Mouse (Mus musculus): ENCODE measurements around the gene Ucp3.
"Not testable (repeated sequence)": the region's sequence is repeated elsewhere in the genome, so short reads cannot be mapped to it uniquely, and the experiment has no call there.

Gene Ucp3

DNA sequence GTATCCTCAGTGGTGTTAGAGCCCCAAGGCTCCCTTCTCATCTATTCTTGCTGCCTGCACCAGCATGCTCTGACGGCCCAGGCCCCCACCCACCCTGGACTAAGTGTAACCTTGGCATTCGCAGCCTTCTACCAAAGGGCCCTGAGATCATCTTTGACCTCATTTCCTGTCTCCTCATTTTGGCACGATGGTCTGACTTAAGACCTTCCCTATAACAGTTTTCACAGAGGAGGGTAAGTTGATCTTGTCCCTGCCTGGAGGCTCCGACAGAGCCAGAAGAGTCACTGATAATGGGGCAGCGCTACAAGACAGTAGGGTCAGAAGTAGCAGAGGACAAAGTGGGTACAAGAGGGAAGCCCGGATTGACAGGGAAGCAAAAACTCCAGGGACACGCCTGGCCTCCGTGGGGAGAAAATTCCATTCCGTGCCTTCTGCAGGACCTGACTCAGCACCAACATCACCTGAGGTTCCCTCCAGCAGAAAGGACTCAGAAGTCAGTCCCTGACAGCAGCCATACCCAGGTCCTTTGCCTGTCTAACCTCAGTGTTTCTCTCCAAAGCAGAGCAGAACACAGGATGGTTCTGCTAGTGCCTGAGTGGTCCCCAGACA, 1.2 kb downstream of the Ucp3 start:
- DNase-seq (ENCODE audit: low read depth): no peak

DNA sequence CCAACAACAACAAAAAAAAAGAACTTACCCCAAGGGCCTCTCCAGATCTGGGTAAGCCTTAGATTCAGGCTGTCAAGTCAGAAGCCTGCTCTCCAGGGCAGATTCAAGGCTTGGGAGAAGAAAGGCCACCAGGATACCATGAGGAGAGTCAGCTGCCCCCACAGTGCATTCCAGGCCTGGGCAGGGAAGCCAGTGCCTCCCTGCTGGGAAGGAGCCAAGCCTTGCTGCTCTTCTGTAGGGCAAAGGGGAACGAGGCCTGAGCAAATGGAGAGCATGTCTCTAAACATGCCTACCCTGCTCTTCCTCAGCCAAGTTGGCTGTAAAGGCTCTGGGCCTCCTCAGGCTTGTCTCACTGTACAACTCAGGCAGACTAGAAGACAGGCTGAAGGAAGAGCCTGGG, 1.9 kb downstream of the Ucp3 start:
- DNase-seq (ENCODE audit: low read depth): no peak

DNA sequence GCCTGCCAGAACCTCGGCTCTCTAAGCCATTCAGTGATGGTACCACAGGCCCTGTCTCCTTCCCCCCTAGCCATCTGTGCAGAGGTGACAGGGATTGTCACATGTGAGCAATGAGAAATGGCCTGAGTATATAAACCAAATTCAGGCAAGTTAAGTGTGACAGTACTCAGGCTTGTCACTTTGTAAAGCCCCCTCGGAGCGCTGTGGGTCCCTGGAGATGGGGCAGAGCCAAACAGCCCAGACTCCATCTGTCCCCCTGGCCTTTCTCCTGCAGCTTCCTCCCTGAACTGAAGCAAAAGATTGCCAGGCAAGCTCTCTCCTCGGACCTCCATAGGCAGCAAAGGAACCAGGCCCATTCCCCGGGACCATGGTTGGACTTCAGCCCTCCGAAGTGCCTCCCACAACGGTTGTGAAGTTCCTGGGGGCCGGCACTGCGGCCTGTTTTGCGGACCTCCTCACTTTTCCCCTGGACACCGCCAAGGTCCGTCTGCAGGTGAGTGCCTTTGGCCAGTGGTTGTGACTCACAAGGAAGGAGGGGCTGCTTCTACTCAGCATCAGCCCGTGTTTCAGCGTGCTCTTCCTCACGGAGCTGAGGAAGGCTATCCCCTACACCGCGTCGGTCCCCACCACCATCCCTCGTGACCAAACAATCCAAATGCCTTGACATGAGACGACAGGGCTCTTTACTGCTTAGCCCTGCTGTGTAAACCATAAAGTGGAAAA, 6.5 kb downstream of the Ucp3 start:
- DNase-seq (ENCODE audit: low read depth): no peak

DNA sequence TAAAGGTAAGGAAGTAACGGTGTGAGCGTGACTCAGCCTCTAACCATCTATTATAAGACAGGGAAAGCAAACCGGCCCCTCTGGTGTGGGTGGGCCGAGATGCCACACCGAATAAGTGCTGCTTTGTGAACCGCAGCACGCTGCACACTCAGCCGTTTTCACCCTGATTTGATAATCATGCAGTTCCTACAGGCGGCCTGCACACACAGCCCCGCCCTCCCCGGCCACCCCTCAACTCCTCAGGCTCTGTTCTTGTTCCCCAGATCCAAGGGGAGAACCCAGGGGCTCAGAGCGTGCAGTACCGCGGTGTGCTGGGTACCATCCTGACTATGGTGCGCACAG, 7.0 kb downstream of the Ucp3 start:
- DNase-seq (ENCODE audit: low read depth): no peak

DNA sequence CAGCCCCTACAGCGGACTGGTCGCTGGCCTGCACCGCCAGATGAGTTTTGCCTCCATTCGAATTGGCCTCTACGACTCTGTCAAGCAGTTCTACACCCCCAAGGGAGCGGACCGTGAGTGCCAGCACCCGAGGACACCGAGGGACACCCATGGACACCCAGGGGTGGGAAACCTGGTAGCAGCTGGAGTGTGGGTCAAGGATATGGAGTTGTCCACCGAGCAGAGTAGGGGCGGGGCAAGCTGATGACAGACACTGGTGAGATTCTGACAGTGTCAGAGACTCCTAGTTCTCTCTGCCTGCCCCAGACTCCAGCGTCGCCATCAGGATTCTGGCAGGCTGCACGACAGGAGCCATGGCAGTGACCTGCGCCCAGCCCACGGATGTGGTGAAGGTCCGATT, 7.4 kb downstream of the Ucp3 start:
- no peak for DNase-seq (ENCODE audit: low read depth)

DNA sequence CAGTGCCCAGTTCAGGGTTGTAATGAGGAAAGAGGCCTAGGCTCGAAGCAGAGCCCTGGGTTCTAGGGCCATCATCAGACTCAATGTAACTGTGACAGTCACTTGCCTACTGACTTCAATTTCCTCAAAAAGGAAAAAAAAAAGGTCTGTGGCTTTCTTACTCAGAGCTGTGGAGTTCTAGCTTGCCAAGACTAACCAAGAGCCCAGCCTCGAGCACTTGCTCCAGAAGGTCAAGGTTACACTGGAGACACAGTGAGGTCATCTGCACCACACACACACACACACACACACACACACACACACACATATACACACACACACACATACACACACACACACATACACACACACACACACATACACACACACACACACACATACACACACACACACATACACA, 9.3 kb downstream of the Ucp3 start:
- not testable (repeated sequence) for DNase-seq (ENCODE audit: low read depth)

DNA sequence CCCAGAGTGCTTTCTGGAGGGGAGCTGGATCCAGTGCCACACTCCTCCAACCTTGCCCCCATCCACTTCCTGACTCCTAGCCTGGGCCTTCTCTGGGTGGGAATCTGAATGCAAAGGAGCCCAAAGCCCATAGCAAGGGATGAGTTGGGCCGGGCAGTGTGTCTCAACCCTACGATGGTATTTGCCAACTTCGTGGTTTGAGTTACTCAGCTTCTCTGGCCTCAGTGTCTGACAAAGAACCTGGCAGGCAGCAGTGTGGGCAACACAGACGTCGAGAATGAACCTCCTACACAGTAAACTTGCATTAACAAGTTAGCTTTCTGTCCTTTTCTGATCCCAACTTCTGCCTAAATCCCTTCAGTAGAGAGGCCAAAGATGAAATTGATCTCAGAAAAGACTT, 11.7 kb downstream of the Ucp3 start:
- DNase-seq (ENCODE audit: low read depth): no peak

DNA sequence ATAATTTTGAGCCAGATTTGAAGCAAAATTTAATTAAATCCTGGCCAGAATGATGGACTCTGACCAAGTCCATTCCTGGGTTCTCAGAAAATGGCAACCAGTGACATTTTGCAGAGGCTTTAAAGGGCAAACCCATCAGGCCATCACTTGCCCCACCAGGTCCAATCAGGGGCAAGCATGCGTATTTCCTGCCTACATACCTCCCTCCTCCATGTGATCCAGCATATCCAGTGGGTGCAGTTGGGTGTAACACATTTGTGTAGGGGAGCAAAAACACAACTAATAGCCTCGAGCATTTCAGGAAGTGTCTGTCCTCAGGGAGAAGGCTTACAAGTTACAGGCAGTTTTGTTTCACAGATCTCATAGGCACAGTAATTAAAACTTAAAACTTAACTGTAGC, 14.5 kb downstream of the Ucp3 start:
- no peak for DNase-seq (ENCODE audit: low read depth)

DNA sequence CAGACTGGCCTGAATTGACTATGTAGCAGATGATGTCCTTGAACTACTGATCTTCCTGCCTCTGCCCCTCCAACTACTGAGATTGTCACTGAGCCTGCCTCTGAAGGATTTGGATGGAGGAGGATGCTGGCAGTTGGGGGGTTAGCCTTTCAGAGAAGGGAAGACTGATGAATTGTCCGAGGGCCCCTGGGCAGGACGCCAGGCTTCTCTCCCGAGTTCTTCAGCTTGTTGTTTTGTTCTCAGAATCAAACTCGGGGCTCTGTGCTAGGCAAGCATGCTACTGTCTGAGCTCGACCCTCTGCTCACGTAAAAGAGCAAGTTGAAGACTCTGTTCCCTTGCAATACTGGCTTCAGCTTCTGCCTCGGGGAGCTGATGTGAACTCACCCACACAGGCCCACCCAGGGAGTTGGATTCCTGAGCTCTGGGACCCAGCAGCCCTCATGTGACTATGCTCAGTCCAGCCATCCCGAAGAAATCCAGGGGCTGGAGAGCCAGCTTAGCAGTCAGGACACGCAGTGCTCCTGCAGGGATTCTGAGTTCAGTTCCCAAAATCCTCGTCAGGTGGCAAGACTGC, 15.8 kb downstream of the Ucp3 start:
- DNase-seq (ENCODE audit: low read depth): no peak

DNA sequence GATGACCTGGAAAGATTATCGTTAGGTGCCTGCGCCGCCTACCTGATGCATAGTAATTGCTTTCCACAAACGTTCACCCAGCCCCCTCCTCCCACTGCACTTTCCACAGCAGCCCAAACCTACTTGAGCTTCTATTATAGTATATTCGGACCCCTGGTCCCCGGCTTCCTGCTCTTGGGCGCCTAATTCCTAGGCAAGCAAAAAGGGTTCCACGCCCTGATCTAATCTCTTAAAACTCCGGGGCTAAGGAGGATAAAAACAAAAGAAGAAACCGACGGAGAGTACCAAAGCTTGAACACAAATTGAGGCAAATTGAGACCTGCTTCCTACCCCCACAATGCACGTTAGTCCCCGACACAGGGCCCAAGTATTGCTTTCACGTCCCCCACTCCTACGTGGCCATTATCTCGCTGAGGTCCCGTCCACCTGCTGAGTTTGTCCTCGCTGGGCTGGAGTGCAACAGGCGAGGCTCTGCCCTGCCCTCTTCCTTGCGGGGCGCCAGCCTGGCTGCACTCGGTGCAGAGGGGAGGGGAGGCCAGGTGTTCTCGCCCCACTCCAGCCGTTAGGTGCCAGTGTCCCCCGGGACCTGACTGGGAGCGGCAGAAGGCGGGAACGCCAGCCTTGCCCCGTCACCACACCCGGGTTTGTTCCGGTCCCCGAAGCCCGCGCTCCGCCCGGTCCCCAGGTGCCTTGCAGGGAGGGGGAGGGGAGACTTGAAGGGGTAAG, 19.8 kb downstream of the Ucp3 start:
- peak; percentile 67 for DNase-seq (ENCODE audit: low read depth)

DNA sequence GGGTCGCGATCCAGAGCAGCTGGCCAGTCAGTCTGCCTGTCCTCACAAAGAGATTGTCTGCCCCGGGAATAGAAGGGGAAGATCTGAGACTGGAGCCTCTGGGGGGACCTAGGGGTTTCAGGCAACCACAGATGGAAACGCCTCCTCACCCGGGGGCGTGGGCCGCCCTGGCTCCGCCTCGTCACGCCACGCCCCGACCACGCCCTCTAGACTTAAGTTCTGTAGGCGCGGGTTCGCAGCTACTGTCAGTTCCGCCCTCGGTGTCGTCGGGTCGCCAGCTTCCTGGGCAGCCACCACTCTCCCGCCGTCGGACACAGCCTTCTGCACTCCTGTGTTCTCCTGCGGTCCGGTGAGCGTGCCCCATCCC, 20.3 kb downstream of the Ucp3 start, which contains the start of gene Ucp2:
Ucp2 (plus strand) TSS at position 221 of the 367 bp plus-strand sequence.
- peak; percentile 97 for DNase-seq (ENCODE audit: low read depth)

DNA sequence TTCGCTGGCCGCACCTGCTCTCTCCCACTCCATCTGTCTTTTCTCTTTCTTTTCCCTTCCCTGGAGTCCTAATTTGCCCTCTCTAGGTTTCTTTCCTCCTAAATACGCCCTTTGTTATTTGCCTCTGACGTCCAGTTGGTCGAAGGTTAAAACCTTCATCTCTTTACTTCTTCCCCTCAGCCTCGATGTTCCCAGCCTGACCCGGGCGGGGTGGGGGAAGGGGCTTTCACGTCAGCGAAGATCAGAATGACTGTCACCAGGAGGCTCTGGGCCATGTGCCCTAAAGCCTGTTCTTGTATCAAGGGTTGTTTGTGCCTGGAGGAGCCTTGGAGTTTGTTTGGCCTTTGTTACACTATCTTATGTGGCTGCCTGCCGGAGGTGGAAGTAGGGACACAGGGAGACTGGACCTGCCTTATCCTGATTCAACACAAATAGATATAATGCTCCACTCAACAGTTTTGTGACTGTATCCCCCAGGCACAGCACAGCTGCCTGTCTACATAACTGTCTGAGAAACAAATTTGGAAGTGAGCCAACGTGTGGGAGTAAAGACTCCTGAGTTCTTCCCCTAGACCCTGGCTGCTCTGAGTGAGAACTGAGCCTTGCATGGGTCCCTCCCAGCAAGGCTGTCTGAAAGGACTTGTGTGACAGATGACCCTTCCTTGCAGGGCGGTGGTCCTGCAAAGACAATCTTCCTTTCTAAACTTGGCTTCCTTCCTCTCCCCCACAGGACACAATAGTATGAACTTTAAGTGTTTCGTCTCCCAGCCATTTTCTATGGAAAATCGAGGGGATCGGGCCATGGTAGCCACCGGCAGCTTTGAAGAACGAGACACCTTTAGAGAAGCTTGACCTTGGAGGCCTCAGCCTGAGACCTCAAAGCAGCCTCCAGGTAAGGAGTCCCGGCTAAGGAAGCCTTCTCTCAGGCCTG, 21.0 kb downstream of the Ucp3 start:
- DNase-seq (ENCODE audit: low read depth): peak; percentile 85

DNA sequence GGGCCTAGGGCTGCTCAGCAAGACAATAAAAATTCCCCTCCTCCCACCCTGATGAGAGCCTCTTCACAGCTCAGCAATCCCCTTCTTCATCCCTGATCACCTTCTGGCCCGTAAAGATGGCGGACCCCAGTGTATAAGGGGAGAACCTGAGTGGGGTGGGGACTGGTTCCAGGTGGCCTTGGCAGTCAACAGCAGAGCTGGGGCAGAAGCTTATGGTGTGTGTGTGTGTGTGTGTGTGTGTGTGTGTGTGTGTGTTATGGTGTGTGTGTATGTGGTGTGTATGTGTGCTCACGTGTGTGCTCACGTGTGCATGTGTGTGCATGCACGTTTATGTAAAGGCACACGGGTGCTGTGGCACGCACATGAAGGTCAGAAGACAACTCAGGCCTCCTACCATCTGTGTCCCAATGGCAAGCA, 21.6 kb downstream of the Ucp3 start:
- peak; percentile 72 for DNase-seq (ENCODE audit: low read depth)

DNA sequence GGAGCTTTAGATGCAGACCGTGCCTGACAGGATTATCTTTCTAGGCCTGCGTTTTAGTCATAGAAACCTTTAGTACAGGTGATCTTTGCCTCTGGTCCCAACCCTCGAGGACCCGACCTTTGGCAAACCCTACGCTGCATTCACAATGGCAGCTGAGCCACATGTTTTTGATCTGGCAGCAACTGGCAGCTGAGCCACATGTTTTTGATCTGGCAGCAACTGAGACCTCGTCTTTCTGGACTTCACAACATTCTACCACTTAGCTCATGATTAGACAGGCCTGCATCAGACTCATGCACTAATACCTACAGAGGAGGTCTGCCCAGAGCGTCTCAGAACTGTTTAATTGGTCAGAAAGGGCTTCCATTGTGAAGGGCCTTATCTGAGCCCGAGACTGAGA, 22.3 kb downstream of the Ucp3 start:
- DNase-seq (ENCODE audit: low read depth): no peak

DNA sequence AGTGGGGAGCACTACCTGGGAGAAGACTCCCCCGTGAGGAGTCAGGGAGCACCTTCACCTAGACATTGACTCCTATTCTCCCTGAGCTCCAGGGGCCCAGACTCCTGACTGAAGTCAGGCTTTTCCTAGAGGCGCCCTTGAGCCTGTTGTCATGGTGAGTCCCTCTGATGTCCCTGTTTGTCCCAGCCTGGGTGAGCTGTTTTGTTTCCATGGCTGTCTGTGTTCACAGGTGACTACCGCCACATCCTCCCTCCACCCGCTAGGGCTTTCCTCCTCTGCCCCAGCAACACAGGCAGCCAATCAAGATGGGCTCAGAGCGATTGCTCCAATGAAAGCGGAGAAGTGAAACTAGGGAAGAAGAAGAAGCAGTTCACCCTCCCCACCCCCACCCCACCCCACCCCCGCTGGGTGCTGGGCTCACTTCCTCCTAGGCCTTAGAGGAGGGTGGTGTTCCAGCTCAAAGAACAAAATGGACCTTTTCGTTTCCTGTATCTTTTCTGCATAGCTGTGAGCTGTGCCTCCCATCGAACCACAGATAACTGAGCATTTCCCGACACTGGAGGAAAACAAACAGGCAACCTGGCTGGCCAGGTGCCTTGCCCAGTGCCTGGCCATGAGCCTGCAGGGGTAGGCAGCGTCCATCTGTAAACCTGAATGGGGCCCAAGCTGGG, 22.9 kb downstream of the Ucp3 start:
- peak; percentile 96 for DNase-seq (ENCODE audit: low read depth)

DNA sequence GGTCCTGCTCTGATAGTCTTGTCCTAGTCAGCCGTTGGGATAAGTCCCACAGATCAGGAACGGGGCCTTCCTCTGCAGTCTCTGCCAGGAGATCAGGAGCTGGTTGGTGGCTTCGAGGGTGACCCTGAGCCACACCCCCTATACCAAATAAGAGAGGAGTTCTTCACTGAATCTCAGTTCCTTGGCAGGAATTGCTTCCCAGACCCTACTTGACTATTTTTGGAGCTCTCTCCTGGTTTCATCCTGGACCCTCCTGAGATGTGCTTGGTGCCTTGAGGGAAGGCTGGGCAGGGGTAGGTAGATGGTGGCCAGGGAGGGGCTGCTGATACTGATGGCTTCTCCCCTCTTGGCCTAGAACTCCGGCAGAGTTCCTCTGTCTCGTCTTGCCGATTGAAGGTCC, 23.6 kb downstream of the Ucp3 start:
- no peak for DNase-seq (ENCODE audit: low read depth)

DNA sequence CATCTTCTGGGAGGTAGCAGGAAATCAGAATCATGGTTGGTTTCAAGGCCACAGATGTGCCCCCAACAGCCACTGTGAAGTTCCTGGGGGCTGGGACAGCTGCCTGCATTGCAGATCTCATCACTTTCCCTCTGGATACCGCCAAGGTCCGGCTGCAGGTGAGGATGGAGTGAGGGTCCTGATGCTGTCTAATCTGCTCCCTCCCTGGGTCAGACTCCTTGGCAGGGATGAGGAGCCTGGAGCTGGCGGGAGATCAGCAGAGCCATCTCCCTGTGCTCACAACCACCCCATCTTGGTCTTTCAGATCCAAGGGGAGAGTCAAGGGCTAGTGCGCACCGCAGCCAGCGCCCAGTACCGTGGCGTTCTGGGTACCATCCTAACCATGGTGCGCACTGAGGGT, 24.0 kb downstream of the Ucp3 start:
- DNase-seq (ENCODE audit: low read depth): peak; percentile 20

DNA sequence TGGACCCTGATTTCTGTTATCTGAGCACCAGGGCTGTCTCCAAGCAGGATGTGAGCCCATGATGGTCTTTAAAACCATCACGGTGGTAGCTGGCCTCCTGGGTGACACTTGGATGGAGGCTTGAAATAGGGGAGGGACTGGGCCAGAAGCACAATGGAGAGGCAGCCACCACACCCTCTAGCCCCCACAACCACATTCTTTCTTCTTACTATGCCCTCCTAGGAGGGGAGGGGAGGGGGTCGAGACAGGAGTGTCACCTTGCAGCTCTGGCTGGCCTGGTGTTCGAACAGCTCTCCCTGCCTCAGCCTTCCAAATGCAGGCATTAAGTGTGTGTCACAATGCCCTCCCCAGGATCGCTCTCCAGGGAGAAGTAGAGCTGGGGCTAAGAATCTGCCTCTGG, 24.6 kb downstream of the Ucp3 start:
- DNase-seq (ENCODE audit: low read depth): peak; percentile 21

DNA sequence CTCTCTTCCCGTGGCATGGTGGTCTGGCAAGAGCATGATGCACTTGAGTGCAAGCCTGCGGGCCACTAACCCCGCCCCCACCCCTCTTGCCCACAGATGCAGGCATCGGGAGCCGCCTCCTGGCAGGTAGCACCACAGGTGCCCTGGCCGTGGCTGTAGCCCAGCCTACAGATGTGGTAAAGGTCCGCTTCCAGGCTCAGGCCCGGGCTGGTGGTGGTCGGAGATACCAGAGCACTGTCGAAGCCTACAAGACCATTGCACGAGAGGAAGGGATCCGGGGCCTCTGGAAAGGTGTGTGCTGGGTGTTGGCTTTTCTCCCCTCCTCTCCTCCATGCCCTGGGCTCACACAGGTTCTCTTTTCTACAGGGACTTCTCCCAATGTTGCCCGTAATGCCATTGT, 25.2 kb downstream of the Ucp3 start:
- peak; percentile 26 for DNase-seq (ENCODE audit: low read depth)

DNA sequence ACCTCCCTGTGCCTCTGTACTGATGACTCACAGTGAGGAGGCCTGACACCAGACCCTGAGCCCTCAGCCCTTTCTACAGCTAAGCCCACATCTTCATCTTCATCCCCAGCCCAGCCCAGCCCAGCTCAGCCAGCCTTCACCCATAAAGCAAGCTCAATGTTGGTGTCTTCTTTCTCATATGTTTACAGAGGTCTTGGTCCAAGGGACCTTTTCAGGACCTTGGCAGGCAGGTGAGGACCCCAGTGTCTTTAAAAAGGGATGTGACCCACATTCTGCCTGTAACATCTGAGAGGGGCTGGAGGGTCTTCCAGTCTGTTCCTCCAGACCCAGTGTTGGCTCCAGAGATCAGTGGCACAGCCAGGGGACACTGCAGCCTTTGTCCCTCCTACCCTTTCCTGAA, 26.7 kb downstream of the Ucp3 start:
- peak; percentile 18 for DNase-seq (ENCODE audit: low read depth)

DNA sequence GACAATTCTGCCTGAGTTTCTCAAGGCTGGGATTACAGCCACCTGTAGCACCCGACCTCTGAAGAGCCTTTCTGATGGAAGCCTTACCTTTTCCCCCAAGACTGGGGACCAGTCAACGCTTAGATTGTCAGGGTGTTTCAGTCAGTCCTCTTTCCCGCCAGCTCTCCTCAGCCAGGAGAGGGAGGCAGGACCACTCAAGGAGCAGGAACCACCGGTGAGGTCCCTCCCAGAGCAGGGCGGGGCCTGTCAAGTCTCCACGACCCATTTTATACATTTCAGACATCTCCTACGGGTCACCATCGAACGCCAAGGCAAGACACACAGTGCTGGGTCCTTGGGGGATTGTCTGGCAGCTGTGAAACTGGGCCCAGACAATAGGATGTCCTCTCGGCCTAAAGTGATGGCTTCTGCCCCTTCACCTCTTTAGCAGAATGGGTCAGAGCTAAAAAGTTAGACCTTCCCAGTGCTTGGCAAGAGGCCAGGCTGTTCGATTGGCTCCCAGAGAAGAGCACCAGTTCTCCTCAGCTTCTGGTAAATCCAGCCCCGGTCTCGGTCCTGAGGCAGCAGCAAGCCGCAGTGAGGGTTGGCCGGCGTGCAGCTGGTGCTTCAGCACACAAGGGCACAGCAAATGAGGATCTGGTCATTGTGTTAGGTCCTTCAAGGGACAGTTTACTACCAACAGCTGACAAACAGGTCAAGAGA, 27.6 kb downstream of the Ucp3 start:
- DNase-seq (ENCODE audit: low read depth): peak; percentile 31
